Mouse (Mus musculus) testis, adult 2 months (tissue): ENCODE measurements around the gene Plagl1. TPM values are rescaled to one million over a fixed set of nuclear protein-coding genes. Genes with fewer than 3 reads are reported as not detected.

ENCODE experiments used
- H3K27ac ChIP-seq: fragments of 200-500 bp; 2 replicates; pipeline ENCODE4 v1.5.1; 2012; ENCODE audit warnings: low read depth, low read length; ENCODE audit not compliant: control insufficient read depth, insufficient read depth
- H3K27me3 ChIP-seq: fragments of 200-500 bp; 2 replicates; pipeline ENCODE4 v1.6.1; 2012; ENCODE audit warnings: mild to moderate bottlenecking, low read length, moderate library complexity; ENCODE audit not compliant: control insufficient read depth, insufficient read depth
- H3K36me3 ChIP-seq: fragments of 200-500 bp; 2 replicates; pipeline ENCODE4 v1.6.1; 2012; ENCODE audit warnings: mild to moderate bottlenecking, low read length; ENCODE audit not compliant: control insufficient read depth, insufficient read depth
- H3K4me1 ChIP-seq: fragments of 200-500 bp; 2 replicates; pipeline ENCODE4 v1.6.1; 2012; ENCODE audit warnings: low read length; ENCODE audit not compliant: control insufficient read depth, insufficient read depth
- H3K4me3 ChIP-seq: fragments of 200-500 bp; 2 replicates; pipeline ENCODE4 v1.5.1; 2012; ENCODE audit warnings: low read depth, mild to moderate bottlenecking, low read length, moderate library complexity, mixed read lengths; ENCODE audit not compliant: control insufficient read depth
- CTCF ChIP-seq: fragments of 200-500 bp; IDR thresholded peaks from 2 replicates; pipeline ENCODE4 v1.5.1; 2012; ENCODE audit warnings: low read depth, mild to moderate bottlenecking, inconsistent platforms, low read length, moderate library complexity; ENCODE audit not compliant: control insufficient read depth, insufficient read depth, insufficient replicate concordance
- POLR2A ChIP-seq: fragments of 200-500 bp; IDR thresholded peaks from 2 replicates; pipeline ENCODE4 v1.6.1; 2012; ENCODE audit warnings: low read depth, mild to moderate bottlenecking, inconsistent platforms, low read length, moderate library complexity; ENCODE audit not compliant: control insufficient read depth
- polyA plus RNA-seq: library from polyadenylated mRNA; depleted of rRNA; stranded (reverse); fragments of >200 nt; gene quantifications from 2 replicates; pipeline ENCODE4 v1.2.3, GENCODE M21; 2012

The Plagl1 gene
- polyA plus RNA-seq, 1 experiment = 4.2 TPM

GRCm38 (mm10) chr10:13108021-13108548 lies 47.8 kb downstream of the Plagl1 start:
- TF ChIP-seq POLR2A (no peak), CTCF (no peak)
- no peak overlapping the region for H3K27ac ChIP-seq

GRCm38 (mm10) chr10:13108847-13109246 lies 48.5 kb downstream of the Plagl1 start:
- no peak overlapping the region for H3K27ac ChIP-seq
- H3K4me1 ChIP-seq = no peaks in the 10 kb centered on the region

More at GRCm38 (mm10) chr10:13108021-13108548, 47.8 kb downstream of the Plagl1 start:
- Histone ChIP-seq H3K27me3 (no peaks in the 10 kb centered on the region), H3K4me3 (no peak overlapping the region), H3K36me3 (no peaks in the 10 kb centered on the region), H3K4me1 (no peaks in the 10 kb centered on the region)

DNA sequence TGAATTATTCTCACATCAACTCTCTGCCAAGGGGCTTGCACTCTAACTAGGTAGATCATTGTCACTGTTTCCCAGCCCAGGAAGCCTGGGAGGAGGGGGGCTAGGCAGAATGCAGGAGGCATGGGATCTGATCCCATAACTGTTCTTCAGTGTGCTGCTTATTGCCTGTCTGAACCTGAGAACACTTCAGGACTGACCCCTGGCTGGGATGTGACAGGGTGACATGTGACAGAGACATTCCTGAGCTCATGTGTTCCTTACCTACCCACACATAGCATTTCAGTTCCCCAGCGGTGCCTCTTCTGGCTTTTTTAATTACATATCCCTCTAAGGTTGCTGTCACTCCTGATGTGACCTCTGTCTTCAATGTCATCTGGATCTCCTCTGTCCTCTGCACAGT lies 49.5 kb downstream of the Plagl1 start:
- no peak overlapping the region for H3K27ac ChIP-seq

More at GRCm38 (mm10) chr10:13108847-13109246, 48.5 kb downstream of the Plagl1 start:
- TF ChIP-seq CTCF (no peak), POLR2A (no peak)
- Histone ChIP-seq H3K27me3 (no peaks in the 10 kb centered on the region), H3K4me3 (no peak overlapping the region), H3K36me3 (no peaks in the 10 kb centered on the region)

GRCm38 (mm10) chr10:13112849-13113248 lies 52.5 kb downstream of the Plagl1 start:
- H3K27me3 ChIP-seq = no peaks in the 10 kb centered on the region
- no peaks in the 10 kb centered on the region for H3K4me1 ChIP-seq
- TF ChIP-seq POLR2A = no peak
- TF ChIP-seq CTCF = no peak
- no peak overlapping the region for H3K27ac ChIP-seq
- H3K36me3 ChIP-seq = no peaks in the 10 kb centered on the region
- no peak overlapping the region for H3K4me3 ChIP-seq

More for the DNA sequence above, 49.5 kb downstream of the Plagl1 start:
- no peaks in the 10 kb centered on the region for H3K27me3 ChIP-seq
- TF ChIP-seq POLR2A (no peak), CTCF (no peak)
- H3K4me3 ChIP-seq = no peak overlapping the region
- no peaks in the 10 kb centered on the region for H3K4me1 ChIP-seq
- no peaks in the 10 kb centered on the region for H3K36me3 ChIP-seq

DNA sequence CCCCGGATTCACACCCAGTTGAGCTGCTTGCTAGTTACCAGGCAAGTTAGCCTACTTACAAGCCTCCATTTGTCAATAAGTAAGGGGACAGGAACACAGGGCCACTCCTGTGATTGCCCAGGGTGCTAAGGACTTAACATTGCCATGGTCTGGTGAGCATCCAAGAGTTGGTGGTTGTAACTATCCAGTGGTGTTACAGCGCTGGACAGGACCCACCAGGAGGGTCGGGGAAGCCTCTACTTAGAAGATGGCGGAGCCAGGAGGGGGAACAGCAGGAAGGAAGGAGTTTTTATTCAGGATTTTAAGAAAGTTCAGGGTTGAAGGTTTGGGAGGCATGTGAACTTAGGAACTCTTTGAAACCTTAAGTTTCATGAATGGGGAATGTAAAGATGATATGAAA lies 53.3 kb downstream of the Plagl1 start:
- Histone ChIP-seq H3K27me3 (no peaks in the 10 kb centered on the region), H3K4me1 (no peaks in the 10 kb centered on the region), H3K27ac (no peak overlapping the region), H3K36me3 (no peaks in the 10 kb centered on the region), H3K4me3 (no peak overlapping the region)
- TF ChIP-seq CTCF = no peak
- TF ChIP-seq POLR2A = no peak

- Histone ChIP-seq H3K27me3 (no peaks in the 10 kb centered on the region), H3K4me1 (no peaks in the 10 kb centered on the region), H3K27ac (no peak overlapping the region), H3K36me3 (no peaks in the 10 kb centered on the region), H3K4me3 (no peak overlapping the region)
- TF ChIP-seq POLR2A (no peak), CTCF (no peak)
Measured at GRCm38 (mm10) chr10:13115030-13115429, 54.7 kb downstream of the Plagl1 start.

DNA sequence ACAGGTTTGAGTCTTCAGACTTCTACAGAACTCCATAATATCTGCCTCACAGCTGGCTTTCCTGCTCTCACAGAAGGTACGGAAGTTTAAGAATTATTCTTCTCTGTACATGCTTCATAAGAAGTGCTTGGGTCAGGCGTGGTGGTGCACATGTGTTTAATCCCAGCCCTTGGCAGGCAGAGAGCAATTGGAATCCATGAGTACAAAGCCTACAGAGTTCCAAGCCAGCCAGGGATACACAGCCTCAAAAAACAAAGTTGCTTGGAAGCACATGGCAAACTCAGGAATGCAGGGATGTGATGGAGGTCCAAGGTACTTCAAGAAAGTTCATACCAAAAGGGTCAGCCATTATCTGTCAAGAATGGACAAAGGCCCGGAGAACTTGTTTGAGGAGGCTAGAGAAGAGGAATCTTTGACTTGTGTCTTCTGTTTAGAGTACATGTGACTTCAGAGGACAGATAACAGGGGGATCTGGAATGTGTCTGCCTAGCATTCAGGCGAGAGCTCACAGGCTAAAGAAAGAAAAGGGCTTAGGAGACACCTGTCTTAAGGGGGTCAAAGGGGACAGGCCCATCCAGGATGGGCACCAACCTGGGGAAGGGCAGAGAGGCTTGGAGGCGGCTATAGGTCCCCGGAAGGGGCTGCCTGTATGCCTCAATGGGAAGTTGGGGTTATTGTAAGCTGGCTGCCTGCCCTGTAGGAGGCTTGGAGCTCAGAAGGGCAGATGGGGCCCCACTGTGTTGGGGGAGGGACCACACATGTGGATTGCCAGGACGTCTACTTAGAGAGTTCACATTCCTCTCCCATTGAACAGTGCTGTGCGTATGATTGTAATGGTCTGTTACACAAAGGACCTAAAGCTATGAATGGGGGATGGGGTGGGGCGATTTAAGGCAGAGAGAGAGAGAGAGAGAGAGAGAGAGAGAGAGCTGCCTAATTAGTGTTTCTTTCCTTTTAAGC lies 56.7 kb downstream of the Plagl1 start:
- no peaks in the 10 kb centered on the region for H3K4me1 ChIP-seq
- H3K27me3 ChIP-seq = no peaks in the 10 kb centered on the region
- H3K36me3 ChIP-seq = no peaks in the 10 kb centered on the region
- no peak overlapping the region for H3K27ac ChIP-seq
- no peak overlapping the region for H3K4me3 ChIP-seq
- no peak for TF ChIP-seq CTCF
- TF ChIP-seq POLR2A = no peak
